Mouse (Mus musculus) layer of hippocampus, adult 2 months (tissue): Measurements from ENCODE around the gene Ceacam16. TPM values are rescaled to one million over a fixed set of nuclear protein-coding genes. Genes with fewer than 3 reads are reported as not detected.

Experiments
- DNase-seq, 2 experiments: peaks; one replicate each; pipeline ENCODE4 v3.0.0; 2022; ENCODE audit warnings: low spot score in 2 of 2
- H3K27ac ChIP-seq: fragments of 200-600 bp; 2 replicates; pipeline ENCODE4 v1.8.1; 2022
- H3K4me3 ChIP-seq: fragments of 200-600 bp; 2 replicates; pipeline ENCODE4 v1.8.1; 2022; ENCODE audit warnings: mild to moderate bottlenecking
- CTCF ChIP-seq: fragments of 200-600 bp; conservative IDR thresholded peaks from 2 replicates; pipeline ENCODE4 v1.8.1; 2022; ENCODE audit warnings: antibody characterized with exemption, mild to moderate bottlenecking, moderate library complexity
- total RNA-seq, 2 experiments: library from RNA; stranded (reverse); gene quantifications; 2 replicates each; pipeline ENCODE4 v1.2.3; 2021

The Ceacam16 gene
- total RNA-seq, 2 experiments from 2014 or later: not detected

- Histone ChIP-seq H3K4me3 (no peak overlapping the region), H3K27ac (no peak overlapping the region)
- TF ChIP-seq CTCF: peak; percentile 22; the same call in 1 of the 2 replicates
- DNase-seq: no peak
These were observed 40.6 kb downstream of the Ceacam16 start for GRCm38 (mm10) chr7:19820347-19821048.

GRCm38 (mm10) chr7:19818875-19819274 lies 42.2 kb downstream of the Ceacam16 start:
- Histone ChIP-seq H3K27ac (no peak overlapping the region), H3K4me3 (no peak overlapping the region)
- DNase-seq: no peak
- TF ChIP-seq CTCF: no peak

GRCm38 (mm10) chr7:19818440-19818839 lies 42.7 kb downstream of the Ceacam16 start:
- no peak overlapping the region for H3K4me3 ChIP-seq
- no peak for DNase-seq
- TF ChIP-seq CTCF: no peak
- no peak overlapping the region for H3K27ac ChIP-seq

- no peak for DNase-seq
- Histone ChIP-seq H3K4me3 (no peak overlapping the region; the same call in 1 of the 2 replicates), H3K27ac (no peak overlapping the region)
- TF ChIP-seq CTCF: no peak
These were observed 43.6 kb downstream of the Ceacam16 start for GRCm38 (mm10) chr7:19817382-19818105.

- DNase-seq: peak in 1 of 2 experiments; percentile 37
- Histone ChIP-seq H3K4me3 (peak overlapping the region; percentile 40), H3K27ac (peak overlapping the region; percentile 14; the same call in 1 of the 2 replicates)
- no peak for TF ChIP-seq CTCF
These were observed 44.8 kb downstream of the Ceacam16 start for GRCm38 (mm10) chr7:19816224-19816771.

- no peak for TF ChIP-seq CTCF
- H3K4me3 ChIP-seq: peak overlapping the region; percentile 40
- no peak for DNase-seq
- no peak overlapping the region for H3K27ac ChIP-seq
These were observed 45.5 kb downstream of the Ceacam16 start for GRCm38 (mm10) chr7:19815296-19816223.

- H3K27ac ChIP-seq: no peak overlapping the region
- TF ChIP-seq CTCF: no peak
- DNase-seq: no peak
These were observed 47.4 kb downstream of the Ceacam16 start for GRCm38 (mm10) chr7:19813579-19814122.

GRCm38 (mm10) chr7:19813161-19813560 lies 47.9 kb downstream of the Ceacam16 start:
- DNase-seq: no peak
- no peak for TF ChIP-seq CTCF
- Histone ChIP-seq H3K27ac (no peak overlapping the region), H3K4me3 (no peak overlapping the region)

More at GRCm38 (mm10) chr7:19813579-19814122, 47.4 kb downstream of the Ceacam16 start:
- H3K4me3 ChIP-seq: no peak overlapping the region

- no peak overlapping the region; the same call in 1 of the 2 replicates for H3K4me3 ChIP-seq
- no peak overlapping the region for H3K27ac ChIP-seq
- no peak for DNase-seq
- no peak for TF ChIP-seq CTCF
These were observed 50.0 kb downstream of the Ceacam16 start for GRCm38 (mm10) chr7:19811114-19811513.

- TF ChIP-seq CTCF: no peak
- H3K4me3 ChIP-seq: peak overlapping the region; percentile 20; the same call in 1 of the 2 replicates
- DNase-seq: no peak
- H3K27ac ChIP-seq: no peak overlapping the region
These were observed 51.7 kb downstream of the Ceacam16 start for GRCm38 (mm10) chr7:19809369-19809768.

GRCm38 (mm10) chr7:19806356-19806969 lies 54.6 kb downstream of the Ceacam16 start:
- no peak for DNase-seq
- no peak overlapping the region for H3K27ac ChIP-seq
- no peak overlapping the region for H3K4me3 ChIP-seq
- TF ChIP-seq CTCF: no peak

- peak; percentile 36 to 82 for DNase-seq
- H3K27ac ChIP-seq: no peak overlapping the region
- peak; percentile 77 for TF ChIP-seq CTCF
- no peak overlapping the region for H3K4me3 ChIP-seq
These were observed 58.1 kb downstream of the Ceacam16 start for GRCm38 (mm10) chr7:19802995-19803394.

Other genes with a start within 250 kb of the Ceacam16 start
- gene Relb, start 231.9 kb downstream of the Ceacam16 start, total RNA-seq: 10 to 100 TPM in 1 of 2 experiments, 1 to 10 TPM in 1; 9.8 to 11.3 TPM
- gene Clptm1, start 196.3 kb downstream of the Ceacam16 start, total RNA-seq: 100 to 1,000 TPM; 136 to 151 TPM
- not detected for gene Apoc2, start 183.4 kb downstream of the Ceacam16 start, total RNA-seq
- gene Gm44805, start 179.9 kb downstream of the Ceacam16 start, total RNA-seq: not detected
- not detected for gene Apoc4, start 179.8 kb downstream of the Ceacam16 start, total RNA-seq
- 1 to 10 TPM; 3.1 to 3.5 TPM for gene Apoc1, start 168.6 kb downstream of the Ceacam16 start, total RNA-seq
- 1,000 to 10,000 TPM; 2,242 to 2,264 TPM for gene Apoe, start 162.1 kb downstream of the Ceacam16 start, total RNA-seq
- gene Tomm40, start 145.9 kb downstream of the Ceacam16 start, total RNA-seq: 100 to 1,000 TPM; 110 TPM
- 1 to 10 TPM; 4.5 to 5.9 TPM for gene Nectin2, start 110.8 kb downstream of the Ceacam16 start, total RNA-seq
- gene Bcam, start 90.3 kb downstream of the Ceacam16 start, total RNA-seq: 10 to 100 TPM in 1 of 2 experiments, 1 to 10 TPM in 1; 9.2 to 14.8 TPM
- gene Cblc, start 64.5 kb downstream of the Ceacam16 start, total RNA-seq: not detected
- gene Bcl3, start 38.5 kb downstream of the Ceacam16 start, total RNA-seq: under 1 TPM; 0.46 to 0.83 TPM
- 1 to 10 TPM in 1 of 2 experiments, under 1 TPM in 1; 0.86 to 1.6 TPM for gene Gm19345, start 9.3 kb downstream of the Ceacam16 start, total RNA-seq
- not detected for gene Ceacam19, start 26.7 kb upstream of the Ceacam16 start, total RNA-seq
- gene Pvr, start 59.9 kb upstream of the Ceacam16 start, total RNA-seq: 10 to 100 TPM; 13.6 to 16.3 TPM
- not detected for gene Igsf23, start 89.5 kb upstream of the Ceacam16 start, total RNA-seq
- gene Ceacam20, start 104.1 kb upstream of the Ceacam16 start, total RNA-seq: not detected
- not detected for gene Nlrp9b, start 130.2 kb upstream of the Ceacam16 start, total RNA-seq
- not detected for gene Vmn1r91, start 238.4 kb upstream of the Ceacam16 start, total RNA-seq